Mouse (Mus musculus) embryonic facial prominence, embryonic 11.5 days (tissue): Measurements from ENCODE around the gene Pigg. TPM values are rescaled to one million over a fixed set of nuclear protein-coding genes. Genes with fewer than 3 reads are reported as not detected.

ENCODE experiments used
- ATAC-seq: fragments of 200-750 bp; cut with Nextera tagmentation; replicated peaks from 2 replicates; pipeline ENCODE4 v1.8.0; 2017; ENCODE audit warnings: low read depth; ENCODE audit not compliant: insufficient number of reproducible peaks, low FRiP score, low TSS enrichment
- DNase-seq: peaks from one replicate; pipeline ENCODE4 v3.0.0-alpha.2; 2015; ENCODE audit warnings: low spot score
- H3K27ac ChIP-seq: fragments of 300-500 bp; sonication (generic); replicated peaks from 2 replicates; pipeline ENCODE4 v1.5.1; 2014; ENCODE audit warnings: mild to moderate bottlenecking, low read depth, low read length, control low read depth
- H3K27me3 ChIP-seq: fragments of 300-500 bp; sonication (generic); 2 replicates; pipeline ENCODE4 v1.6.1; 2014; ENCODE audit warnings: mild to moderate bottlenecking, low read length, moderate library complexity, mixed read lengths; ENCODE audit not compliant: control insufficient read depth, insufficient read depth
- H3K36me3 ChIP-seq: fragments of 300-500 bp; sonication (generic); replicated peaks from 2 replicates; pipeline ENCODE4 v1.6.1; 2014; ENCODE audit warnings: low read depth, mild to moderate bottlenecking, low read length, moderate library complexity, mixed read lengths; ENCODE audit not compliant: control insufficient read depth, insufficient read depth
- H3K4me1 ChIP-seq: fragments of 300-500 bp; sonication (generic); 2 replicates; pipeline ENCODE4 v1.6.1; 2014; ENCODE audit warnings: low read length, mixed read lengths; ENCODE audit not compliant: control insufficient read depth, insufficient read depth
- H3K4me2 ChIP-seq: fragments of 300-500 bp; sonication (generic); 2 replicates; pipeline ENCODE4 v1.6.1; 2014; ENCODE audit warnings: low read depth, mild to moderate bottlenecking, control low read depth, low read length, moderate library complexity
- H3K4me3 ChIP-seq: fragments of 300-500 bp; sonication (generic); 2 replicates; pipeline ENCODE4 v1.5.1; 2014; ENCODE audit warnings: low read depth, low read length, control low read depth
- H3K9ac ChIP-seq: fragments of 300-500 bp; sonication (generic); replicated peaks from 2 replicates; pipeline ENCODE4 v1.6.1; 2014; ENCODE audit warnings: mild to moderate bottlenecking, control low read depth, low read length
- H3K9me3 ChIP-seq: fragments of 300-500 bp; sonication (generic); replicated peaks from 2 replicates; pipeline ENCODE4 v1.6.1; 2016; ENCODE audit warnings: mild to moderate bottlenecking, low read length, inconsistent platforms, mixed read lengths; ENCODE audit not compliant: control insufficient read depth
- WGBS: fragments of 180-500 bp; shearing (Covaris S2); extraction: QIAGEN DNeasy Blood & Tissue Kit; methylation state at CpG from one replicate; pipeline ENCODE4 v1.1.7; 2014; 5-methylcytosine and 5-hydroxymethylcytosine counted together
- polyA plus RNA-seq: library from polyadenylated mRNA; unstranded; fragments of >200 nt; fragmentation: Nextera tagmentation; extraction: Ambion mirVana; gene quantifications from 2 replicates; pipeline ENCODE4 v1.2.1, GENCODE M21; 2014

The Pigg gene
- polyA plus RNA-seq, 1 experiment from 2014 or later = 2.7 TPM

DNA sequence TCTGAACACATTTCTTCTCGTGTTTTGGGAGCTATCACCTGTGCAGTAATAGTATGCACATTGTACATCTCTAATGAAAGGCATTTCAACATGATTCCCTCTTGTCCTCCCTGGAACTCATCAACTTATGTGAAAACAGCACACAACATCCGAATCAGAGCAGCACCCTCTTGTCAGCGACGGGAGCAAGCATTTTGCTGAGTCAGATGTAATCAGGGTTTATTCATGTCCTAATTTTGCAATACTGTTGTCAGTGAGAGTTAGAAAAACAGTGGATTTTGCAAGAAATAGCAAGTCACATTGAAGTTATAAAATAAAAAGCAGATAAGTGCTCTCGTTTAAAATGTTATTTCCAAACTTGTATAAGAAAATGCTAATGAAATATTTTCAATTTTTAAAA, 61.7 kb downstream of the Pigg start:
- 76% methylated on average over 5 of the region's 5 CpGs for WGBS
- no peak for ATAC-seq
- no peak overlapping the region for H3K27ac ChIP-seq

DNA sequence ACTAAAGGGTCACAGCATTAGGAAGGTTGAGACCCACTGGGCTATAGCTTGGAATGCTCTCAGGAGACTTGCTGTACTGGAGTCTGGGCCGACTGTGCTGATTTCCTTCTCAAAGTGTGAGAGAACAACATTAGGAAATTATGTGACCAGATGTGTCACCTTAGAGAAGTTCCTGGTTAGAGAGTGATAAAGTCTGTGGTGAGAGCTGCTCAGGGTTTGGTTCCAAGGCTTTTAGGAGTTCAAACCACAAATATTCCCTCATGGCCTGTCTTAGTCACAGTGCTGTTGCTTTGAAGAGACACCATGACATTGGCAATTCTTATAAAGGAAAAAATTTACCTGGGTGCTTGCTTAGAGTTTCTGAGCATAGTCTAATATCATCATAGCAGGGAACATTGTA, 63.6 kb downstream of the Pigg start:
- Histone ChIP-seq H3K4me1 (no peaks in the 10 kb centered on the region), H3K36me3 (no peaks in the 10 kb centered on the region), H3K4me2 (no peak overlapping the region), H3K4me3 (no peak overlapping the region), H3K9me3 (no peaks in the 10 kb centered on the region), H3K27ac (no peak overlapping the region), H3K9ac (no peak overlapping the region), H3K27me3 (peaks cover under 1% of the 10 kb centered on the region)
- ATAC-seq = no peak
- 65% methylated on average over 1 of the region's 1 CpGs for WGBS
- DNase-seq = no peak

More for the DNA sequence above, 61.7 kb downstream of the Pigg start:
- Histone ChIP-seq H3K9me3 (no peaks in the 10 kb centered on the region), H3K4me2 (no peak overlapping the region), H3K9ac (no peak overlapping the region), H3K4me3 (no peak overlapping the region), H3K36me3 (no peaks in the 10 kb centered on the region), H3K27me3 (peaks cover 20% of the 10 kb centered on the region), H3K4me1 (no peaks in the 10 kb centered on the region)
- DNase-seq = no peak

DNA sequence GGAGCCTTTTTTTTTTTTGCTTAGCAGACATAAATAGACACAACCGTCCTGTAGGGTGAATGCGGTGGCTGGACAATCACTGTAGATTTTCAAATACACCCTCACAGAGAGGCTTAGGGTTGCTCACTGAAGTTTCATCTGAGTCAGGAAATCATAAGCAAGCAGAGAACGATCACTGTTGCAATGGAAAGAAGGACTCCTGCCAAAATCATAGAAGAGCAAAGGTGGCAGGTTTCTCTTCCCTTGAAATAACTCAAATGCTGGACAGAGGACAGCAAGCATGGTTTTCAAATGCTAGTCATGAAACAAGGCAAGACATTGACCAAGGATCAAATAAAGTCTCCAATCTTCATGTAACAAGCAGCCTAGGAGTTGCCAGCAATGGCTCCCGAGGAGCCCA, 65.9 kb downstream of the Pigg start:
- H3K27me3 ChIP-seq = no peaks in the 10 kb centered on the region
- ATAC-seq (no peak), DNase-seq (no peak)
- no peaks in the 10 kb centered on the region for H3K9me3 ChIP-seq
- no peaks in the 10 kb centered on the region for H3K4me1 ChIP-seq
- H3K36me3 ChIP-seq = no peaks in the 10 kb centered on the region
- no peak overlapping the region for H3K9ac ChIP-seq
- no peak overlapping the region for H3K4me2 ChIP-seq
- H3K4me3 ChIP-seq = no peak overlapping the region
- no peak overlapping the region for H3K27ac ChIP-seq
- WGBS = 89% methylated on average over 4 of the region's 4 CpGs

DNA sequence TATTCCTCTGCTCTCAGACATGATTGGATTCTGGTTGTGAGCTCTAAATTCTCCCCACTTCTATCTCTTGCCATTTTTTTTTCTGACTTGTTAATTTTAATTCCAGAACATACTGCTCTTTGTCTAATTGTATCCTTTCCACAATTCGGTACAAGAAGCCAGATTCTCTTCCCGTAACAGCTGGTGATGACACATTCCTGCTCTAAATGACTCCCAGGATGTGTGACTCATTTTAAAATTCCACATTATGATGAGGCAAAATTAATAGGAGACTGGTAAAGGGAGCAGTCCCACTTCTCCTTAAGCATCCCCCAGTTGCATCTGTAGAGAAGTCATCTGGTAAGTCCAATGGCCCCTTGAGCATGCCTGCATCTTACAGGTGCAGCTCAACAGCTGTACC, 73.2 kb downstream of the Pigg start:
- Histone ChIP-seq H3K9me3 (no peaks in the 10 kb centered on the region), H3K36me3 (no peaks in the 10 kb centered on the region), H3K4me1 (no peaks in the 10 kb centered on the region), H3K27me3 (no peaks in the 10 kb centered on the region), H3K4me2 (no peak overlapping the region), H3K27ac (no peak overlapping the region), H3K4me3 (no peak overlapping the region), H3K9ac (no peak overlapping the region)
- ATAC-seq = no peak
- 88% methylated on average over 2 of the region's 2 CpGs for WGBS
- no peak for DNase-seq

DNA sequence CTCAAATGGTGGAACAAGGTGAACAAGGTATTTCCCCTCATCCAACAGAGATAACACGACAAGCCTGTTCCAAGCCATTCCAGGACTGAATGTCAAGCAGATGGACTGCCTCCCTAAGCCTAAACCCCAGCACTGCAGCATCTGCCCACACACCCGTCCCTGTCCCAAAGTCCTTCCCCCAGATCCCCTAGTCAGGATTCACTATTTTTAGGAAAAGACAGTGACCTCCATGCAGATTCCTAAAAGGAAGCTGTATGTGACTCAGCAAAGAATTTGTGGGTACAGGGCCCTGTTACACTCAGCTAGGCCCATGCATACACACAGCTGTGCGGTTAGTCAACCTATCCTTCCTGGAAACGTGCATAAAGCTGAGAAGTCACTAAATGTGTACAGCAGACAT, 74.0 kb downstream of the Pigg start:
- WGBS = 68% methylated on average over 4 of the region's 4 CpGs
- H3K27ac ChIP-seq = no peak overlapping the region
- ATAC-seq (no peak), DNase-seq (no peak)
- no peak overlapping the region for H3K4me3 ChIP-seq
- no peaks in the 10 kb centered on the region for H3K27me3 ChIP-seq
- H3K4me1 ChIP-seq = no peaks in the 10 kb centered on the region
- H3K9ac ChIP-seq = no peak overlapping the region
- no peak overlapping the region for H3K4me2 ChIP-seq
- no peaks in the 10 kb centered on the region for H3K36me3 ChIP-seq
- H3K9me3 ChIP-seq = no peaks in the 10 kb centered on the region

DNA sequence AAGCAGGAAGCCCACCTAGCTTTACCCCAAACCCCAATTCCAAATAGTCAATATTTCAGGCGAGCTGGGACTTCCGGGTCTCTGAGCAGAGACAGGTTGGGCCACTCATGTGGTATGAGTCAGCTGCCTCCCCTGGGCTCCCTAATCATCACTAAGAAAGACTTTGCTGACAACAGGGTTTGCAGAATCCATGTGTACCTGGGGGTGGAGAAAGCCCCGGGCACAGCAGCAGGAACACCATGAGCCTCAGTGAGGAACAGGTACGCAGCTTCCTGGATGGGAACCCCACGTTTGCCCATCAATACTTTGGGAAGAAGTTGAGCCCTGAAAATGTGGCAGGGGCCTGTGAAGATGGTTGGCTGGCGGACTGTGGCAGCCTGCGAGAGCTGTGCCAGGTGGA, 75.8 kb downstream of the Pigg start, which contains the start of gene Pde6b:
Gene Pde6b, plus strand, starts transcription at position 191 of the 400 bp plus-strand sequence.
- H3K4me2 ChIP-seq = no peak within 1 kb of the TSS
- H3K9ac ChIP-seq = no peak within 1 kb of the TSS
- DNase-seq (no peak), ATAC-seq (no peak)
- H3K27ac ChIP-seq = no peak within 1 kb of the TSS
- H3K9me3 ChIP-seq = no peaks in the 10 kb centered on the region
- WGBS = 71% methylated on average over 7 of the region's 7 CpGs
- no peaks in the 10 kb centered on the region for H3K36me3 ChIP-seq
- H3K27me3 ChIP-seq = no peaks in the 10 kb centered on the region
- H3K4me1 ChIP-seq = no peaks in the 10 kb centered on the region
- no peak within 1 kb of the TSS for H3K4me3 ChIP-seq

DNA sequence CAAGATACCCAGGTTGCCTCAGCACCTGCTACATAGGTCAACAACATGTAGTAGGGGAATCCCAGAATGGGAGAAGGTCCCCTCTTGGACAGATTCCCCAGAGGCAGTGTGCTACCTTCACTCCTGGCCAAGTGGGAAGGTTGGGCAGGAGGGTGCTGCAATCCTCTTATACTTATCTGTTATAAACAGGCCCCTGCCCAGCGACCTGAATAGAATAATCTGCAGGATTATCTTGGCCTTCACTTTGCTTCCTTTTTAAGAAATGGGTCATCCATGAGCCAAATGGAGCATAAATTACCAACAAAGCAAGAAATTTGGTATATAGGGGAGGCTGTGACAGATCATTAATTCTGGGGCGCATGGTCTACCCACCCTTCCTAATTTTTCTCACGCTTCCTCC, 77.3 kb downstream of the Pigg start:
- H3K27ac ChIP-seq = no peak overlapping the region
- H3K4me1 ChIP-seq = no peaks in the 10 kb centered on the region
- H3K4me2 ChIP-seq = no peak overlapping the region
- H3K36me3 ChIP-seq = no peaks in the 10 kb centered on the region
- ATAC-seq = no peak
- no peak overlapping the region for H3K9ac ChIP-seq
- whole genome bisulfite sequencing = 75% methylated on average over 3 of the region's 3 CpGs
- no peak overlapping the region for H3K4me3 ChIP-seq
- H3K9me3 ChIP-seq = no peaks in the 10 kb centered on the region
- DNase-seq = no peak
- no peaks in the 10 kb centered on the region for H3K27me3 ChIP-seq
